Mouse (Mus musculus): ENCODE measurements around the gene Tmeff2. TPM values are rescaled to one million over a fixed set of nuclear protein-coding genes. Genes with fewer than 3 reads are reported as not detected.

Gene Tmeff2
- total RNA-seq, 2 experiments from 2014 or later: 41.3 to 48.3 TPM

DNA sequence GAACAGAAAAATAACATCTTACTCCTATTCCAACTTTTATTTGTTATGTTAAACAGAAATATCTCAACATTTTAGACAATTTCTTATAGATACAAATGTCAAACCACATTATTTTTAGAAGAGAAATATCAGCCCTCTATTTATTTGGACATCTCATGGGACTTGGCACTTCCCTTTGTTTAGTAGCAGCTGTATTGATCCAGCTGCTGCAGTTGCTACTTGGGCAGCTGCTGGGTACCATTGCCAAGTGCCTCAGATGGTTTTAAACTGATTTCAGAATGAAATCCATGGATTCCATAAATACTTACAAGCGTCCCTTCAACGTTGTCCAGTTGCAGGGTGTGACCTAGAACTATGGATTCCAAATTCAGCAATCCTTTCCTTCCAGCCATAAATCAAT lies 70.4 kb downstream of the Tmeff2 start:
- DNase-seq (ENCODE audit: low spot score in 2 of 2): no peak
- intact Hi-C loops (cut with DNase I): no loop called here

DNA sequence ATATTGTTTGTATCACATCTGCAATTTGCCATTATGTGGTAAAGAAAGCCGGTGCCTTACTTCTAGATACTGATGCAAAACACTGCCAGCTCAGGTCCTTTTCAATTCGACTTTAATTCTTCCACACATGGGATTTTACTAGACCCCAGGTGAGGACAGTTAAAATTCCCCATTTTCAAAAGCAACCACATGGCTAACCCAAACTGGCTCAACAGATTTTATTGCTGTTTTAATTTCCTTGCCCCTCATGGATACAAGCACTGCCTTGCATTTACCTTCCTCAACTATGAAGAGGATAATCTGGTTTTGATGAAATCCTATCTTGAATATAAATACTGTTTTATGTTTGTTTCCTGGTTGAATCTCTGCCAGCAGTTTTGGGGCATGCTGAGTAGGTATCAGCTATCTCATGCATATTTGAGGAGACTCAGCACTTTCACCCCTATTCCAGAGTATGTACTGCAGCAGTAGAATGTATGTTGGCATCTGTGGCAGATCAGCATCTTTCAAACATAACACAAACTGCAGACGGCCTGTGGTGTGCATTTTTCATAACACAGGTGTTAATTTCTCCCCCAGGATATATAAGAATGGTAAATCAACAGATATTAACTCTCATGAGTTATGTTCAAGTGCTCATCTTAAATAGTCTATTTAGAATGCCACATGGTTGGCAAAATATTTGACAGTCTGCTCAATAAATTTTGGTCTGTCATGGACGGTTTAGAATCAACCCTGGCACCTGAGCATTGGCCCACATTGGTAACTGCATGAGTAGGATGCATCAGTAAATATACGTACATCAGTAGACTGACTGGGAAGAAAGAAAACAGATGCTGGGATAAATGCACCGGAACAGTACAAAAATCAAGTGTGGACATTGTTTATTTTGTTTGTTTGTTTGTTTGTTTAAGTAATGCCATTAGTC lies 72.3 kb downstream of the Tmeff2 start:
- DNase-seq (ENCODE audit: low spot score in 2 of 2): no peak
- intact Hi-C loops (cut with DNase I): no loop called here

DNA sequence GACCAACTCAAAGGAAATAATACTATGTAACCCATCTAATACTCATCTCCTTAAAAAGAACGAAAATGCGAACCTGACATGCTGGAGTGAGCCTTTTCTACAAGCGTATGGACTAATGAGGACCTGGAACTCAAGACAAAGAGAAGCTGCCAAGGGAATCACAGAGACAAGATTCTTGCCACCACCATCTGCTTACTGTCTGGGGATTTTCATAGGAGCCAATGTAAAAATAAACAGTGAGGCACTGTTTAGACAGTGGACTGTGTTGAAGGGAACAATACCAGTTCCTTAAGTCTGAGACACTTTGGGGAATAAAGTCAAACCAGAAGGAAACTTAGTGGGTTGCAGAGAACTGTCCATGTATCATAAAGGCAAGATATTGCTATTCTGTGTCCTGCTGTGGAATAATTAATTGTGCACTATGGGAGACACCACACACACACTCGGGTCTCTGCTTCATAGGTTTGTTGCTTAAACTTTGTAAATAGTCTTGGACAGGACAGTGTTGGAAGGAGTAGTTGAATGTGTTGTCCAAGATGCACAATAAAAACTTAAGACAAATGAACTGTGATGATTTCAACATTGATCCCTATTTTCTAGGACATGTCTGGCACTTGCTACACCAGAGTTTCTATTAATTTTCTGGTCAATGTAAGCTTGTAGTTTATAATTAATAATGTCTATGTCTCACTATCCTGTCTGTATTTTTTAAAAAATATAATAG lies 79.1 kb downstream of the Tmeff2 start:
- DNase-seq (ENCODE audit: low spot score in 2 of 2): no peak
- intact Hi-C loops (cut with DNase I): loop anchor here (5.0 kb wide), 1 partner anchor 128 kb away; no protein-coding TSS in a partner anchor

DNA sequence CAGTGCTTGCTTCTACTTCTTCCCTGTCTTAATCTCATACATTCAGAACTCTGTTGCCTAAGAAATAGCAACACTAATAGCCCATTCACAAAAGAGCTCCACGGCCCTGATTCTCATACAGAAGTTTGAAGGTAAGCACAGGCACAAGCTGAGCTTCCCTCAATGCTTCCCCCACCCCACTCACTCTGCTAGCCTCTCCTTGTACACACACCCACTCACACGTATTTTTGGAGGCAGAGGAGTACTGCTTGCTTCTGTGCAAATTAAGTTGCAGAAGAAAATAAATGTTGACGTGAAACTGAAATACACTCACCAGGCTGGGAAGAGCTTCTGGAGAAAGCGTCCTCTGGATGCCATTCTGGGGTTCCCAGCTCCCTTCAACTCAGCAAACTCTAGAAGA lies 80.1 kb downstream of the Tmeff2 start:
- peak; percentile 60 to 78 for DNase-seq (ENCODE audit: low spot score in 2 of 2)
- intact Hi-C loops (cut with DNase I): loop anchor here (5.0 kb wide), 1 partner anchor 127 kb away; no protein-coding TSS in a partner anchor

DNA sequence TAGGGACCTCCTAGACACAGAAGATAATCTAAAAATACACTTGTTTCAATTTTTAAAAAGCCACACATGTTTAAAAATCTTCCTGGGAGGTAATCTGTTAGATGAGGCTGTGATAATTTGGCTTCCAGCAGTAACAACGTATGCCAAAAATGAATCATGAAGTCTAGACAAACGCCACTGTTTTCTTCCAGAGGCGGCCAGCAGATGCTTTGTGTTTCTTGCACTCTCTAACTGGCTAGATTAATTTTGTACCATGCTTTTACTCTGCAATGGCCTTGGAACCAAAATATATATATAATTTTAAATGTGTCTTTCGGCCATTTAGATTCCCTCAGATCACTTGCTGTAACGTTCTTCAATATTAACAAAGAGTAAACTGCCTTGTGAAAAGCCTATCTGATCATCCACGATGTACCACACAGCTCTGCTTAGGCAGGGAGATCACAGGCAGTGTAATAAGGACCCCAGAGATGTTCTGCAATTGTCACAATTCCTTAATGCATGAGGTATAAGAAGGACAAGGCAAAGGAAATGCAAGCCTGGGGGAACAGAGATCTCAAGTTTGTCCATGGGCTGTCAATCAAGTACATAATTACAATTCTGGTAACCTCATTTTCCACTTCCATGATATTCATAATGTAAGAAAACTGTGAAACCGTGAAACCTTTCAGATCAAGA lies 80.8 kb downstream of the Tmeff2 start:
- intact Hi-C loops (cut with DNase I): loop anchor here (5.0 kb wide), 1 partner anchor 126 kb away; no protein-coding TSS in a partner anchor
- peak in 1 of 2 experiments; percentile 12 for DNase-seq (ENCODE audit: low spot score in 2 of 2)

DNA sequence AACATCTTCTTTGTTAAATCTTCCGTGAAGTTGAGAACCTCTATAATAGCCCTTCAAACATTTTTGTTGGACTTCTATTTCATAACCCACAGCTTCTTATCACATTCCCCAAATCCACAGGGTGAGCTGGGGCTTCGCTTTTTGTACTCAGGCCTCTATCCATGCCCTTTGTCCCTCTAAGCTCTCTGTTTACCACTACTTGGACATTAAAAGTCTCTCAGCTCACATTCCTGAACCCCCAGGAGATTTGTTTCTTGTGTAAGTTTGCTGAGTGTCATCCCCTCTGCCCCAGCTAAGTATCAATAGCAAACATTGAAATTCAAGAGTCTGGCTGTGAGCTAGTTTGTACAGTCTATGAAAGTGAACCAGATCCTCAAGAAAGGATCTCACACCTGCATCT lies 90.2 kb downstream of the Tmeff2 start:
- no peak for DNase-seq (ENCODE audit: low spot score in 2 of 2)
- intact Hi-C loops (cut with DNase I): no loop called here

DNA sequence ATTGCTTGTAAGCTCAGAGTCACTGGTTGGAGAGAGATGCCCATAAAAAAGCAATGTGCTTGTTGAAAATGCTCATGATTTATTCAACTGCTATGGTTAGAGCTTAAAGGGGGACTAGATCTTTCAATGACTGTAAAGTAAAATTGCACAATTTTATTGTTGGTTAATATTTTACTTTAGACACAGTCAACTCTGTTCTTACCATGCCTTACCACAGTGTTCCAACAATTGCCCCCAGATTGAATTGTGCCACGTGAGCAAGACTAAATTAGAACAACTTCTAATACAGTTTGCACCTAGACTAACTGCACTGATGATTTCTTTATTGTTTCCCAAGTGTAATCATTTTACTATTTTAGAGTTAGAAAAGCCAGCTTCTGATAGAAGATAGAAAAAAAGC lies 94.1 kb downstream of the Tmeff2 start:
- intact Hi-C loops (cut with DNase I): no loop called here
- no peak for DNase-seq (ENCODE audit: low spot score in 2 of 2)

DNA sequence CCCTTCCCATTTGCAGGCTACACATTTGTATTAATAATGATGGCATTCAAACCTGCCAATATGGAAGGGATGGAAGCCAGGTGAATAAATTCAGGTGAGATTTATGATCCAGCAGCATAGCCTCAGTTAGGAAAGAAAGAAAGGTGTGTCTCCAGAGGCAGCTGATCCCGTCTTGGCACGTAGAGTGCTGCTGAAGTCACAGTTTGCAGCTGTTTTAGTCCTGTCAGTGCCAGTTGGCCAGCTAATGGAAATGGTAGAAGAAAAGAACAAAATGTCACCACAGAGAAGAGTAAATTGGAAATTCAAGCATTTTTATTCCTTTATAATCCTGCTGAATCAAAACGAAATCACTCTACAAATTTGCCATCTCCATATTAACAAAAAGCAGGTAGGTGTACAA lies 99.3 kb downstream of the Tmeff2 start:
- DNase-seq (ENCODE audit: low spot score in 2 of 2): no peak
- intact Hi-C loops (cut with DNase I): no loop called here

DNA sequence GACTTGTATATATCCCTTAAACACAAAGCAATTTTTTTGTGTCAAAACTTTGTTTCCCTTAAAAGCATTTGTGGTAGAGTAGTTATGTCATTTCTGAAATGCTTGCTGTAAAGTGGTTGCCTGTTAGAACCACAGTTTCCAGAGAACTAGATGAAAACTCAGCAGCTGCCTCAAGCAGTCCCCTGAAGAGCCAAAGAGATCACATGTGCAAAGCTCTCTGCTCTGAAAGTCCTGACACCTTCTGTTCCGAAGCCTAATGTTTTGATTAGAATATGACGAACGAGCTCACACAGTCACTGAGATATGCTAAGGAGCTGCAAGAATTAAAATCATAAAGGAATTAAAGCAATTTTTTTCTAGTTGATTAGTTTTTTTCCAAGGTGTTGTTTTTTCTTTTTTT lies 107.9 kb downstream of the Tmeff2 start:
- intact Hi-C loops (cut with DNase I): no loop called here
- DNase-seq (ENCODE audit: low spot score in 2 of 2): no peak

DNA sequence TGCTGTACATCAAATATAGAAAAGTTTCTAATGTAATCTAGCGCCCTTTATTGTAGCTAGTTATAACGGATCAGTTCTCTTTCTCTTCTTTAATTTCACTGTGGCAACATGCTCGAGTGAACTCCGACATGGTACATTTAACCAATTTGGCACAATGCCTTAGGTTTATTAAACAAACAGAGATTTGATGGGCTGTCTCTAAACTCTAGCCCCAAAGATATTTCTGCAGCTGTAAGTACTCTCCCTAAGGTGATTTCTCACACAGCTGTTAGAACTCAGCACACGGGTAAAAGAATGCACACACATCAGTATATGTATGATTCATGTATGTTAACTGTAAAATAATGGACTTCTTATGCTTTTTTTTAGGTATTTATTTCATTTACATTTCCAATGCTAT lies 139.8 kb downstream of the Tmeff2 start:
- DNase-seq (ENCODE audit: low spot score in 2 of 2): no peak
- intact Hi-C loops (cut with DNase I): no loop called here

DNA sequence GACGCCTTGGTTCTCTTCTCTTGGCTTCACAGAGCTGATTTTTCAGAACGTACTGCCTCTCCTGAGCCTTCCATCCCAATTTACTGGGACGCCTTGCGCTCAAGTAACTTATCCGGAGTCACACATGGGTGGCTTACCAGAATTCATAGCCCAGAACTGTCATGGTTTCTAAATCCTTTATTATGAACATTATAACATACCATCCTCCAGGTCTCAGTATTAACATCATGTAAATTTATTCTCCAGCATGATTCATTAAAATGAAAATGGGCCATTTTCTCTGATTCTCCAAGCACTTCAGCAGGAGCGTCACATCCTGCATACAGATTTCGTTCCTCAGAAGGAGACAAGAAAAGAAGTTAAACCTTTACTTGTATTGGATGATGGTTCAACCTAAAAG lies 144.4 kb downstream of the Tmeff2 start:
- intact Hi-C loops (cut with DNase I): no loop called here
- peak in 1 of 2 experiments; percentile 12 for DNase-seq (ENCODE audit: low spot score in 2 of 2)

DNA sequence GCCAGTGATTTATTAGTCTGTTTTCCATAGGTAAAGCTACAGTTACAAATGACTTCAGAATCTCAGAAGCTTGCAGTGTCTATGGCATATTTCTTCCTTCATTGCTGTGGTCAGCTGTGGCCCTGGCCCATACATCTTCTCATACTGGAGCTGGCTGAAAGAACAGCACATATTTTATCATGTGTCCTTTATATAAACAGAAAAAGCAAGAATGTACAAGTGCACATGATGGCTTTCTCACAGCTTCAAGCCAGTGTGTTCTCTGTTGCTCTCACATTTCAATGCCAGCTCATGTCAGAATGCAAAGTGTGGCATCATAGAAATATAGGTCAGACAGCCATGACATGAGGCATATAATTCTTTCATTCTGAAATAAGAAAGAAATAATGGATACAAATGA lies 164.1 kb downstream of the Tmeff2 start:
- no peak for DNase-seq (ENCODE audit: low spot score in 2 of 2)
- intact Hi-C loops (cut with DNase I): no loop called here

DNA sequence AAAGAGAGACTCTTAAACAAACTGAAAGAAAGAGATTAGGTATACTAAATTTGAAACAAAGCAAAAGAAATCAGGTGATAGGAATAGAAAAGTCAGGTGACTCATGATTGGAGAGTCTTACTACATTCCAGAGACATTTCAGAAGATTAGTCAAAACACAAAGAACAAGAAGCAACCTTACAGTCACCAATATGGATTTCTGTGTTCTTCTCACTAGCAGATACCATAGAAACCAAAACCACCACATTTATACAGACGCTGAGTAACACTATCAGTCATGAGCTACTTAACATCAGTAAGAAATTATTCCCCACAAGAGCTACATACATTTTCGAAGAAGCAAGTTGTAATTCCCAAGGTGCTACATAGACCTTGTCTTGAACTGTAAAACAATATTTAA lies 165.2 kb downstream of the Tmeff2 start:
- intact Hi-C loops (cut with DNase I): no loop called here
- no peak for DNase-seq (ENCODE audit: low spot score in 2 of 2)

DNA sequence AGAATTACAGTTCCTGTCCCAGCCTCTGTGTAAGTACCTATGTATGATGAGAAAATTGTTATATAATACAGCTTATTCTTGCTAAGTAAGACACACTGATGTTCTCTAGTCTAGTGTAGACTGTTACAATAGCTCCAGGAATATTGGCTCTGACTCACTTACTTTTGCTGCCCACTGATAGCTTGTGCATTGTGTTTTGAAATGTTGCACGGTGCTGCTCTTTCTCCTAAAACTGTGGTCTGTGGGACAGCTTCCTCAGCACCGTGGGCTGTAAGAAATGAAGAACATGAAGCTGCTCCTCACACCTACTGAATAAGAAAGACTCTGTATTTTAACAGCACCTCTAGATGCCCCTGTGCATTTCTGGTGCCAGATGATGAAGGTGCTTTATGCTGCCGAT lies 168.4 kb downstream of the Tmeff2 start:
- DNase-seq (ENCODE audit: low spot score in 2 of 2): no peak
- intact Hi-C loops (cut with DNase I): no loop called here

DNA sequence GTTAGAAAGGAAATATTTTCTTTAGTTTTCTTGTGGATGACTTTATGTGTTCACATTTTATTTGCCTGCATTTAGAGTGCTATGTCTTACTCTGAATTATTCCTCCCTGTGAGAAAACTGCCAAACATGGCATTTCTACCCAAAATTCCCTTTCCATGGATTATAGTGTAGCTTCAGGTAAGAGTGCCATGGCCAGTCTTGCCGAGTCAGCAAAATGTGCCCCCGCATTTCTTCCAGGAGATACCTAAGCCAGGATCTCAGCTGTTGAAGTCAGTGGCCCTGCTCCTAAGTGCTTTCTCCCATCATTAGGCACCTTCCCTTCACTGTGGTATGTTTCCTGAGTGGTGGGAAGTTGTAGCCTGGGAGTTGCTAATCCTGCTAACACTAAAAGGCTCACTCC lies 168.8 kb downstream of the Tmeff2 start:
- no peak for DNase-seq (ENCODE audit: low spot score in 2 of 2)
- intact Hi-C loops (cut with DNase I): no loop called here

DNA sequence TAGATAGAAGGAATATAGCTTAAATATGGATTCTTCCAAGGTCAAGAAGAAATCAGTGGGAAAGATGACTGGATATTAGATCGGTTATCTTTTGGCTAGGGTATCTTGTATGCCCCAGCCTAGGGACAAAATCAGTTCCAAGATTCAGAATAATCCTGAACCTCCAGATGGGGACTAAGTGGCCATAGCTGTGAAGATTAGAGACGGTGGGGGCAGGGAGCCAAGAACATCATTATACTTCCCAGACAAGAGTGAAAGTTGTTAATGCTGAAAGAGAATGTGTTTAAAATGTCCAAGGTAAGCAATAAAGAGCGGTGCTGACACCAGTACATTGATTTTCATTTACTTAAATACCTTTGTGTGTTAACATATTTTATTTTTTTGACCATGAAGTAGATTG lies 173.6 kb downstream of the Tmeff2 start:
- DNase-seq (ENCODE audit: low spot score in 2 of 2): no peak
- intact Hi-C loops (cut with DNase I): no loop called here

DNA sequence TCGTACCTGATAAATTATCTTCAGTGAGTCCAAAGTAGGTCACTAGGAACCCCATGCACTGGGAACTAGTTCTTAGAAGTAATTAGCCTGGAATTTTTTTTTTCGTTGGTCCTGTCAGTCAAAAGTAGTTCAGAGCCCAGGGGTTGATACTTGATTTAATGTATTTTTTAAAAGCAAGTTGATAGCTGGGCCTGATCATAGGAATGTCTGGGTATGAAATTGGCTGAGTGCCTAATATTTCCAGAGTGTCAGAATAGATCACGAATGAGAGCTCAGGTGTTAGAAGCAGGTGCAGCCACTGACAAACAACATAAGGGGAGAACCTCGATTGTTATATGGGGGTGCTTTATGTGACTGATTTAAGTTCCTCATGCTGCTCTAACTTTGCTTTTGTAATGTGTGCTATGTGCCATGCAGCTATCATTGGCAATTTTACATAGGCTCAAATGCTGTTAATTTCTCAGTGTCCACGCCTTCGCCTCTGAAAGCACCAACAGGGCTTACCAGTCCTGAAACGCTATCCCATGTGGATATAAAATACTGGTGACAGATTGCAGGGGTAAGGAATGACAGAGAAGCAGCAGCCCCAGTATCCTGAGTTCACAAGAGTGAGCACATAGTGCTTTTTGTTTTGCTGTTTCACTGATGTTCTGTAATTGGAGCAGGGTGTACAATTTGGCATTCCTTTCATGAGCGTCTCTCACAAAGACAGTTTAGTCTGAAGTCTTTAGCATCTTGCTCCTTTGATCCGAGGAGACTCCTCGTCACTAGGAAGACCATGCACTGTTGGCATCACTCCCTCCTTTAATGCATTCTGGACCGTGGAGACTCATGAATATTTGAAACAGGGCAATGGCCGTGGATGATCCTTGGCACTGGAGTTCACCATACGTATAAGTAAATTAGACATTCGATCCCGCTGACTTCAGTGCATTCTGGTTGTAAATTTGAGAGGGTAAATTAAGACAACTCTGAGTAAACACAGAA lies 175.6 kb downstream of the Tmeff2 start:
- intact Hi-C loops (cut with DNase I): no loop called here
- no peak for DNase-seq (ENCODE audit: low spot score in 2 of 2)

DNA sequence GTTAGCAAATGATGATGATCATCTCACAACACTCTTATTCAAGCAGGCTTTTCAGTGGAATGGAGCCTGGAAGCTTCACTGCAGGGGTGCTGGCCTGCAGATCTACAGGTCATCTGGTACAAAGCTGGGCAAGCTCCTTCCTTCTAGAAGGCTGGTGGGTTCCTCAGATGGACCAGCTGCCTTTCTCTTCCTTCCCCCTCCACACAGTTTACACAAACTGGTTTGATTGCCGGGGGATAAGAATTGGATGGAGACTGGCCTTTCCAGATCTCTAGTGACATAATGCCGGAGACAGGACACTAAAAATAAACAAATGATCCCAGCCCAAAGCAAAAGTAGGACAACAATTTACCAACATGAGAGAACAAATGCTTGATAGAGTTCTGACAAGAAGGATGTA lies 188.5 kb downstream of the Tmeff2 start:
- intact Hi-C loops (cut with DNase I): no loop called here
- no peak for DNase-seq (ENCODE audit: low spot score in 2 of 2)

DNA sequence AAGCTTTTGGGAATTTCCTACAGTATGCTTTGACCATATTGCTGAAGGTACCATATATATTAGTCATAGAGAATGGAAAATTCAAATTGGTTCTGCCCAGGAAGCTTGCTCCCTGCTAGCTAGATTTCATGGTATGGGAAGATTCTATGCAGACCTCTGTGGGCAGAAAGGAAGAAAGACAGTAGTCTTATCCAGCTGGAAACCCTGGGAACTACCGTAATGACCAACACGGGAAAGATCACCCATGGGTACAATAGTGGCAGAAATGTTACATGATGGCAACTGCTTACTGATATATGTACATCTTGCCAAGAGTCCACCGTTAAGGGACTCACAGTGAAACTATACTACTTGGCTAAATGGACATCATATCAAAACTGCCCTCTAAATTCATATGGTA lies 189.4 kb downstream of the Tmeff2 start:
- intact Hi-C loops (cut with DNase I): no loop called here
- DNase-seq (ENCODE audit: low spot score in 2 of 2): no peak
